Mouse (Mus musculus) small intestine, adult 2 months (tissue): Measurements from ENCODE around the gene Ninj2.

Experiments
- CTCF ChIP-seq: fragments of 200-500 bp; IDR thresholded peaks from 2 replicates; pipeline ENCODE4 v1.5.1; 2012; ENCODE audit warnings: low read depth, mild to moderate bottlenecking, control low read depth, inconsistent platforms, low read length, moderate library complexity, mixed read lengths; ENCODE audit not compliant: insufficient replicate concordance, insufficient read length; ENCODE audit errors: extremely low read depth
- POLR2A ChIP-seq: fragments of 200-500 bp; IDR thresholded peaks from 2 replicates; pipeline ENCODE4 v1.6.1; 2012; ENCODE audit warnings: low read depth, mild to moderate bottlenecking, control low read depth, inconsistent platforms, low read length, moderate library complexity

GRCm38 (mm10) chr6:120109173-120109572, 16.0 kb downstream of the Ninj2 start:
- TF ChIP-seq CTCF = no peak
- no peak for TF ChIP-seq POLR2A
